Mouse (Mus musculus): ENCODE results near the gene Slc16a4. TPM values are rescaled to one million over a fixed set of nuclear protein-coding genes. Genes with fewer than 3 reads are reported as not detected.

The Slc16a4 gene
- total and polyA plus RNA-seq, 3 experiments, result 0.04 to 0.65 TPM; not detected in 1

- Histone ChIP-seq H3K9ac (ENCODE audit: control insufficient read depth, low read depth, low read length, poor library complexity, severe bottlenecking) (no peak overlapping the region), H3K4me1 (ENCODE audit: control insufficient read depth in 1 of 2, insufficient read depth in 2 of 2, low read length in 2 of 2) (peaks cover 0 to 2% of the 10 kb centered on the region in 2 experiments; a peak in 2 of 4 replicates), H3K4me3 (ENCODE audit: control insufficient read depth in 1 of 2, insufficient read depth in 1 of 2, low read depth in 2 of 2, low read length in 2 of 2) (no peak overlapping the region), H3K27me3 (ENCODE audit: control insufficient read depth in 1 of 2, insufficient read depth in 2 of 2, low read length in 2 of 2) (no peaks in the 10 kb centered on the region), H3K27ac (ENCODE audit: control insufficient read depth, low read depth, low read length) (no peak overlapping the region), H3K79me2 (ENCODE audit: control insufficient read depth, insufficient read depth, low read length, poor library complexity) (peaks cover 64% of the 10 kb centered on the region), H3K36me3 (ENCODE audit: control insufficient read depth in 1 of 2, insufficient read depth in 2 of 2, low read length in 2 of 2) (peaks cover 21 to 27% of the 10 kb centered on the region in 2 experiments), H3K9me3 (replicated peaks; ENCODE audit: insufficient read depth, low read length) (no peaks in the 10 kb centered on the region)
- no peak for TF ChIP-seq ZMIZ1 (IDR thresholded peaks at IDR 0.05; ENCODE audit: low read depth, low read length)
- TF ChIP-seq ELF1 (IDR thresholded peaks at IDR 0.05; ENCODE audit: low read depth, low read length), result no peak
- no peak for TF ChIP-seq RCOR1 (IDR thresholded peaks at IDR 0.05; ENCODE audit: low read depth, low read length)
- TF ChIP-seq TBP (IDR thresholded peaks at IDR 0.05; ENCODE audit: low read depth, low read length), result no peak
- no peak; a peak in 1 of 4 replicates for TF ChIP-seq POLR2A (IDR thresholded peaks at IDR 0.05; ENCODE audit: control insufficient read depth in 1 of 2, insufficient read depth in 1 of 2, low read depth in 1 of 2, low read length in 2 of 2, poor library complexity in 1 of 2)
- TF ChIP-seq GABPA (IDR thresholded peaks at IDR 0.05; ENCODE audit: low read depth, low read length), result no peak
- no peak for TF ChIP-seq POLR2AphosphoS2 (IDR thresholded peaks at IDR 0.05; ENCODE audit: low read length)
- TF ChIP-seq POLR2AphosphoS5 (IDR thresholded peaks at IDR 0.05; ENCODE audit: borderline replicate concordance, low read depth, low read length), result no peak
- no peak for DNase-seq (ENCODE audit: low read depth, low spot score)
Measured at GRCm38 (mm10) chr3:107317338-107317737, 26.3 kb downstream of the Slc16a4 start.

GRCm38 (mm10) chr3:107321141-107321540 lies 30.1 kb downstream of the Slc16a4 start:
- H3K36me3 ChIP-seq (ENCODE audit: control insufficient read depth in 1 of 2, insufficient read depth in 2 of 2, low read length in 2 of 2), result peaks cover 27 to 59% of the 10 kb centered on the region in 2 experiments
- TF ChIP-seq POLR2AphosphoS2 (IDR thresholded peaks at IDR 0.05; ENCODE audit: low read length), result 0 out of 2 replicates have a peak, but pooled peaks have one; percentile 33
- TF ChIP-seq ZC3H11A (IDR thresholded peaks at IDR 0.05; ENCODE audit: low read depth, low read length), result no peak
- peaks cover 13 to 17% of the 10 kb centered on the region in 2 experiments for H3K4me1 ChIP-seq (ENCODE audit: control insufficient read depth in 1 of 2, insufficient read depth in 2 of 2, low read length in 2 of 2)

GRCm38 (mm10) chr3:107321776-107322175 lies 30.7 kb downstream of the Slc16a4 start:
- DNase-seq (ENCODE audit: low read depth, low spot score), result no peak
- Histone ChIP-seq H3K4me3 (ENCODE audit: control insufficient read depth in 1 of 2, insufficient read depth in 1 of 2, low read depth in 2 of 2, low read length in 2 of 2) (no peak overlapping the region), H3K4me1 (ENCODE audit: control insufficient read depth in 1 of 2, insufficient read depth in 2 of 2, low read length in 2 of 2) (peaks cover 14 to 17% of the 10 kb centered on the region in 2 experiments), H3K27me3 (ENCODE audit: control insufficient read depth in 1 of 2, insufficient read depth in 2 of 2, low read length in 2 of 2) (no peaks in the 10 kb centered on the region), H3K79me2 (ENCODE audit: control insufficient read depth, insufficient read depth, low read length, poor library complexity) (peaks cover 70% of the 10 kb centered on the region), H3K27ac (ENCODE audit: control insufficient read depth, low read depth, low read length) (no peak overlapping the region), H3K9ac (ENCODE audit: control insufficient read depth, low read depth, low read length, poor library complexity, severe bottlenecking) (no peak overlapping the region), H3K9me3 (replicated peaks; ENCODE audit: insufficient read depth, low read length) (no peaks in the 10 kb centered on the region), H3K36me3 (ENCODE audit: control insufficient read depth in 1 of 2, insufficient read depth in 2 of 2, low read length in 2 of 2) (peaks cover 24 to 59% of the 10 kb centered on the region in 2 experiments)
- no peak for TF ChIP-seq BHLHE40 (IDR thresholded peaks at IDR 0.05; ENCODE audit: borderline replicate concordance, low read depth, low read length)
- TF ChIP-seq EP300 (IDR thresholded peaks at IDR 0.05; ENCODE audit: low read depth in 1 of 2, low read length in 2 of 2), result no peak
- TF ChIP-seq MEF2A (IDR thresholded peaks at IDR 0.05; ENCODE audit: extremely low read depth, insufficient replicate concordance, low read depth, low read length, poor library complexity, severe bottlenecking), result no peak
- no peak for TF ChIP-seq POLR2AphosphoS2 (IDR thresholded peaks at IDR 0.05; ENCODE audit: low read length)
- TF ChIP-seq ELF1 (IDR thresholded peaks at IDR 0.05; ENCODE audit: low read depth, low read length), result no peak
- TF ChIP-seq USF2 (IDR thresholded peaks at IDR 0.05; ENCODE audit: borderline replicate concordance in 1 of 2, insufficient read depth in 1 of 2, low read depth in 1 of 2, low read length in 2 of 2), result no peak
- TF ChIP-seq NELFE (IDR thresholded peaks at IDR 0.05; ENCODE audit: low read depth, low read length), result no peak
- no peak for TF ChIP-seq MXI1 (IDR thresholded peaks at IDR 0.05; ENCODE audit: low read depth, low read length)
- TF ChIP-seq CHD2 (IDR thresholded peaks at IDR 0.05; ENCODE audit: low read length), result no peak
- TF ChIP-seq TBP (IDR thresholded peaks at IDR 0.05; ENCODE audit: low read depth, low read length), result no peak
- no peak for TF ChIP-seq GABPA (IDR thresholded peaks at IDR 0.05; ENCODE audit: low read depth, low read length)
- TF ChIP-seq RCOR1 (IDR thresholded peaks at IDR 0.05; ENCODE audit: low read depth, low read length), result no peak
- TF ChIP-seq ZC3H11A (IDR thresholded peaks at IDR 0.05; ENCODE audit: low read depth, low read length), result no peak

More at GRCm38 (mm10) chr3:107321141-107321540, 30.1 kb downstream of the Slc16a4 start:
- Histone ChIP-seq H3K9ac (ENCODE audit: control insufficient read depth, low read depth, low read length, poor library complexity, severe bottlenecking) (no peak overlapping the region), H3K4me3 (ENCODE audit: control insufficient read depth in 1 of 2, insufficient read depth in 1 of 2, low read depth in 2 of 2, low read length in 2 of 2) (no peak overlapping the region), H3K27me3 (ENCODE audit: control insufficient read depth in 1 of 2, insufficient read depth in 2 of 2, low read length in 2 of 2) (no peaks in the 10 kb centered on the region), H3K9me3 (replicated peaks; ENCODE audit: insufficient read depth, low read length) (no peaks in the 10 kb centered on the region), H3K27ac (ENCODE audit: control insufficient read depth, low read depth, low read length) (no peak overlapping the region), H3K79me2 (ENCODE audit: control insufficient read depth, insufficient read depth, low read length, poor library complexity) (peaks cover 71% of the 10 kb centered on the region)
- no peak for DNase-seq (ENCODE audit: low read depth, low spot score)

Measured in MEL (cell line).